Mouse (Mus musculus) E14TG2a.4 (cell line): Measurements from ENCODE around the gene Bloc1s4.

Experiments used
- CTCF ChIP-seq: conservative IDR thresholded peaks from 2 replicates; pipeline ENCODE4 v1.5.1; 2014; ENCODE audit warnings: low read length
- POU5F1 ChIP-seq: IDR thresholded peaks from 2 replicates; pipeline ENCODE4 v1.6.1; 2014; ENCODE audit warnings: low read length, borderline replicate concordance

GRCm38 (mm10) chr5:36727136-36727535 lies 21.3 kb downstream of the Bloc1s4 start:
- TF ChIP-seq CTCF (no peak), POU5F1 (no peak)
